Mouse (Mus musculus) duodenum, adult 2 months (tissue): ENCODE data around the gene Cdk8. TPM values are rescaled to one million over a fixed set of nuclear protein-coding genes. Genes with fewer than 3 reads are reported as not detected.

Experiments
- polyA plus RNA-seq: library from polyadenylated mRNA; depleted of rRNA; stranded (reverse); fragments of >200 nt; gene quantifications from 2 replicates; pipeline ENCODE4 v1.2.3, GENCODE M21; 2012; ENCODE audit warnings: low replicate concordance; rRNA removed

Cdk8 gene
- 21.2 and 33.6 TPM in 2 replicates for polyA plus RNA-seq

GRCm38 (mm10) chr5:146230864-146231654, at the start of gene Cdk8:
Cdk8 (plus strand) TSS chr5:146231230.

GRCm38 (mm10) chr5:146185204-146185603, 45.8 kb upstream of the Cdk8 start, which contains the start of gene 1700001J03Rik:
1700001J03Rik (minus strand) TSS chr5:146185304.

DNA sequence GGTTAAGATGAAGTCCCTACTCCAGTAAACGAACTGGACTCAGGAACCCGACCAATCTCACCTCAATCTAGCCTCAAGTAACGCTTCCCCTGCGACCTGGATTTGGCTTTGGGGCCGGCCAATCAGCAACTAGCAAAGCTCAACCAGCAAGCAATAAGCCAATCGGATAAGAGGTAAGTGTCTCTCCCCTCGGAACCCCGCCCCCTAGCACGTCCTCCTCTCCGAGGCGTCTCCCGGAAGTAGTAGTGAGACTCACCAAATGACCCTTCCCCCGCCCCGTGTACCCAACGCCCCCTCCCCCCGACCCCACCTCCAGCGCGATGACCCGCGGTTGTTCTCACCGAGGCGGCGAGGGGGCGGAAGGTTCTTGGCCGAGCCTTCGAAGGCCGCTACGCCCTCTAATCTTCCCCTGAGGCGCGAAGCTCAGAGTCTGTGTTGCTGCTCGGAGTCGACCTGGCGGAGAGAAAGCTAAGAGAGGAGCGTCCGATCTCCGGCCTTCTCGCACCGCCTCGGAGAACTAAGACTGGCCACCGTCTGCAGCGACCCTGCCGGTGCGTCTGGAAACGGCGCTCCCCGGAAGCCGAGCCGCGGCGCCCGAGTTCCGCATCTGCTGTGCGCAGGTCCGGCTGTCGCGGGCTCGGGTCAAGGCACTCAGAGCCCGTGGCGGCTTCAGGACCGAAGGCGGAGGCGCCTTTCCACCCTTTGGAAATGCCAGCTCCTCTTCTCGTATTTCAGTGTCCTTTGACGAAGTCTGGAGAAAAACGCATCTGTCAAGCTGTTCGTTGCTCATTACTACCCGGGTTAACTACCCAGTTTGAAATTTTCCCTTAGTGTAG, 9.9 kb upstream of the Cdk8 start, which contains the start of gene Rnf6:
Gene Rnf6 (minus strand): TSS at position 677 of the 836 bp plus-strand sequence.

Other genes with a start within 250 kb of the Cdk8 start
- gene Cyp3a25, start 221.6 kb upstream of the Cdk8 start, polyA plus RNA-seq, result 6.8 and 12.5 TPM in 2 replicates
- gene Cyp3a59, start 152.0 kb upstream of the Cdk8 start, polyA plus RNA-seq, result not detected in 2 replicates
- gene Gm5565, start 70.7 kb upstream of the Cdk8 start, polyA plus RNA-seq, result 0.11 TPM in 1 of 2 replicates, not detected in the other
- gene Gm6309, start 60.5 kb upstream of the Cdk8 start, polyA plus RNA-seq, result not detected in 2 replicates
- gene 1700001J03Rik, start 45.9 kb upstream of the Cdk8 start, polyA plus RNA-seq, result 0.13 and 0.30 TPM in 2 replicates
- 5.0 and 6.3 TPM in 2 replicates for gene Rnf6, start 9.7 kb upstream of the Cdk8 start, polyA plus RNA-seq
- 0.56 and 2.1 TPM in 2 replicates for gene Wasf3, start 153.8 kb downstream of the Cdk8 start, polyA plus RNA-seq